In genomic region chr2:26309739-26310138, GRCm38 (mm10) we compare ENCODE assay signal across 8 mouse cellular contexts. TPM values are rescaled to one million over a fixed set of nuclear protein-coding genes. Genes with fewer than 3 reads are reported as not detected.
DNase-seq lines count a peak whose midpoint lies in the region; ATAC-seq and TF ChIP-seq lines count a peak whose summit lies in the region.

No protein-coding gene starts in this region.

- peak; percentile 33 for DNase-seq in brain, adult 2 months (ENCODE audit: low read depth, low spot score)
- peak; percentile 89 for DNase-seq in fibroblast of lung, adult 2 months (ENCODE audit: low read depth)
- peak; percentile 48 for DNase-seq in midbrain, embryonic 10.5 days (ENCODE audit: low spot score)
- no peak for DNase-seq in left cerebral cortex, adult 2 months (ENCODE audit: extremely low spot score in 1 of 2, low spot score in 2 of 2)
- DNase-seq in cerebellum, adult 9-10 months = no peak
- no peak for DNase-seq in layer of hippocampus, postnatal 36 days
- DNase-seq in right cerebral cortex, postnatal 4 days = no peak

- H3K4me1 ChIP-seq in kidney, embryonic 14.5 days (ENCODE audit: control insufficient read depth, insufficient read depth, low read length) = peaks cover 8% of the 10 kb centered on the region; the same call in 1 of the 2 replicates
- peaks cover 31% of the 10 kb centered on the region for H3K4me1 ChIP-seq in midbrain, embryonic 10.5 days

- TF ChIP-seq CTCF in left cerebral cortex, adult 2 months (IDR thresholded peaks at IDR 0.05) = no peak

- ATAC-seq in kidney, embryonic 14.5 days (ENCODE audit: low FRiP score, low TSS enrichment) = peak; percentile 74

- H3K4me2 ChIP-seq in kidney, embryonic 14.5 days (replicated peaks; ENCODE audit: low read depth, low read length) = no peak overlapping the region

- no peak overlapping the region for H3K9ac ChIP-seq in kidney, embryonic 14.5 days (ENCODE audit: low read depth, low read length)

- no peaks in the 10 kb centered on the region for H3K27me3 ChIP-seq in kidney, embryonic 14.5 days (ENCODE audit: control insufficient read depth, insufficient read depth, low read length)
- no peaks in the 10 kb centered on the region for H3K27me3 ChIP-seq in midbrain, embryonic 10.5 days (ENCODE audit: low read depth, poor library complexity, severe bottlenecking)

- H3K36me3 ChIP-seq in kidney, embryonic 14.5 days (ENCODE audit: control insufficient read depth, insufficient read depth, low read length) = no peaks in the 10 kb centered on the region
- no peaks in the 10 kb centered on the region for H3K36me3 ChIP-seq in midbrain, embryonic 10.5 days

- 29% methylated on average over 10 of the region's 10 CpGs for WGBS in kidney, embryonic 14.5 days
- WGBS in midbrain, embryonic 10.5 days = 33% methylated on average over 10 of the region's 10 CpGs

- no peaks in the 10 kb centered on the region for H3K9me3 ChIP-seq in kidney, embryonic 14.5 days (ENCODE audit: control insufficient read depth, low read length)
- no peaks in the 10 kb centered on the region for H3K9me3 ChIP-seq in midbrain, embryonic 10.5 days (replicated peaks)

- H3K4me3 ChIP-seq in kidney, embryonic 14.5 days (ENCODE audit: low read length) = no peak overlapping the region
- H3K4me3 ChIP-seq in midbrain, embryonic 10.5 days = no peak overlapping the region
- no peak overlapping the region for H3K4me3 ChIP-seq in left cerebral cortex, adult 2 months

- intact Hi-C loops in left cerebral cortex, adult 2 months (cut with DNase I) = no loop called here

- H3K27ac ChIP-seq in kidney, embryonic 14.5 days (ENCODE audit: low read depth, low read length) = peak overlapping the region; percentile 63
- H3K27ac ChIP-seq in midbrain, embryonic 10.5 days (replicated peaks) = peak overlapping the region; percentile 64
- H3K27ac ChIP-seq in left cerebral cortex, adult 2 months = no peak overlapping the region

RNA-seq across cellular contexts. Expression of gene Gpsm1, which starts 5.6 kb away (rescaled TPM):
- 25.7 and 27.1 TPM in 2 replicates for polyA plus RNA-seq in kidney, embryonic 14.5 days (2014; fragmentation: Nextera tagmentation; extraction: Ambion mirVana)
- polyA plus RNA-seq in midbrain, embryonic 10.5 days (2016; fragmentation: Nextera tagmentation; extraction: Ambion mirVana) = 87.6 and 103 TPM in 2 replicates
- 10 to 100 TPM; 51.5 to 55.9 TPM for total RNA-seq in left cerebral cortex, adult 2 months (2021)
- 10 to 100 TPM; 34.5 to 41.8 TPM for total RNA-seq in layer of hippocampus, postnatal 36 days (2021)

RNA-seq across cellular contexts. Expression of gene Ccdc187, which starts 15.4 kb away (rescaled TPM):
- polyA plus RNA-seq in kidney, embryonic 14.5 days (2014; fragmentation: Nextera tagmentation; extraction: Ambion mirVana) = 0.04 TPM in 1 of 2 replicates, not detected in the other
- polyA plus RNA-seq in midbrain, embryonic 10.5 days (2016; fragmentation: Nextera tagmentation; extraction: Ambion mirVana) = 0.02 and 0.07 TPM in 2 replicates
- total RNA-seq in left cerebral cortex, adult 2 months (2021) = 1 to 10 TPM in 1 of 2 experiments, under 1 TPM in 1; 0.79 to 2.4 TPM
- total RNA-seq in layer of hippocampus, postnatal 36 days (2021) = under 1 TPM; 0.65 to 0.71 TPM

RNA-seq across cellular contexts. Expression of gene Dnlz, which starts 42.2 kb away (rescaled TPM):
- polyA plus RNA-seq in kidney, embryonic 14.5 days (2014; fragmentation: Nextera tagmentation; extraction: Ambion mirVana) = 27.4 and 33.3 TPM in 2 replicates
- polyA plus RNA-seq in midbrain, embryonic 10.5 days (2016; fragmentation: Nextera tagmentation; extraction: Ambion mirVana) = 35.1 and 39.2 TPM in 2 replicates
- 10 to 100 TPM; 26.7 to 28.9 TPM for total RNA-seq in left cerebral cortex, adult 2 months (2021)
- total RNA-seq in layer of hippocampus, postnatal 36 days (2021) = 10 to 100 TPM; 25.7 to 26.5 TPM

RNA-seq across cellular contexts. Expression of gene Card9, which starts 51.0 kb away (rescaled TPM):
- 0.24 and 0.53 TPM in 2 replicates for polyA plus RNA-seq in kidney, embryonic 14.5 days (2014; fragmentation: Nextera tagmentation; extraction: Ambion mirVana)
- 0.77 and 1.9 TPM in 2 replicates for polyA plus RNA-seq in midbrain, embryonic 10.5 days (2016; fragmentation: Nextera tagmentation; extraction: Ambion mirVana)
- total RNA-seq in left cerebral cortex, adult 2 months (2021) = 1 to 10 TPM; 3.0 to 3.7 TPM
- 1 to 10 TPM; 1.6 to 2.1 TPM for total RNA-seq in layer of hippocampus, postnatal 36 days (2021)

Comparison
In these comparisons a context has a peak if more than half of its experiments do, and no peak if none do; other contexts are left out.
1. DNase-seq: peak in brain, adult 2 months (single experiment), fibroblast of lung, adult 2 months (single experiment) and midbrain, embryonic 10.5 days (single experiment); none in left cerebral cortex, adult 2 months (0 of 2), cerebellum, adult 9-10 months (single experiment), layer of hippocampus, postnatal 36 days (0 of 2) and right cerebral cortex, postnatal 4 days (single experiment).